Mouse (Mus musculus) retina, postnatal 7 days (tissue): Measurements from ENCODE around the gene Dcpp1.
A peak's percentile ranks its signal among the peaks of the same experiment; 100 is the strongest.
"Not testable (repeated sequence)": the region's sequence is repeated elsewhere in the genome, so short reads cannot be mapped to it uniquely, and the experiment has no call there.

Experiments used
- DNase-seq: peaks from one replicate; pipeline ENCODE4 v3.0.0-alpha.2; 2012; ENCODE audit warnings: low read depth, low spot score

Dcpp1 gene

GRCm38 (mm10) chr17:23880576-23880975 lies at the start of gene Dcpp1, which contains the start of gene Dcpp2:
Dcpp1 (plus strand) TSS chr17:23880876.
Dcpp2 (plus strand) TSS chr17:23880880.
- DNase-seq = not testable (repeated sequence)

GRCm38 (mm10) chr17:23831201-23831600 lies 49.5 kb upstream of the Dcpp1 start:
- no peak for DNase-seq

- DNase-seq = peak; percentile 55
These were observed 44.6 kb upstream of the Dcpp1 start, which contains the start of gene Prss33 for GRCm38 (mm10) chr17:23836006-23836575. Prss33 (minus strand) TSS chr17:23836056.

- peak; percentile 41 for DNase-seq
These were observed 39.5 kb upstream of the Dcpp1 start for GRCm38 (mm10) chr17:23841145-23841544.

GRCm38 (mm10) chr17:23843141-23843811 lies 37.4 kb upstream of the Dcpp1 start:
- DNase-seq = no peak

GRCm38 (mm10) chr17:23843812-23844273 lies 36.8 kb upstream of the Dcpp1 start, which contains the start of the genes Prss32 and Prss41:
Prss32 (plus strand) TSS chr17:23843855.
Prss41 (minus strand) TSS chr17:23844172.
- DNase-seq = peak; percentile 35

GRCm38 (mm10) chr17:23850028-23850427 lies 30.6 kb upstream of the Dcpp1 start:
- DNase-seq = no peak

- DNase-seq = peak; percentile 58
These were observed 29.6 kb upstream of the Dcpp1 start for GRCm38 (mm10) chr17:23850853-23851749.

GRCm38 (mm10) chr17:23853292-23853691 lies 27.4 kb upstream of the Dcpp1 start:
- peak; percentile 38 for DNase-seq

GRCm38 (mm10) chr17:23854229-23854765 lies 26.4 kb upstream of the Dcpp1 start:
- no peak for DNase-seq

- no peak for DNase-seq
These were observed 23.5 kb upstream of the Dcpp1 start for GRCm38 (mm10) chr17:23857193-23857592.

- DNase-seq = no peak
These were observed 22.8 kb upstream of the Dcpp1 start for GRCm38 (mm10) chr17:23857913-23858312.

GRCm38 (mm10) chr17:23862926-23863325 lies 17.8 kb upstream of the Dcpp1 start:
- no peak for DNase-seq

GRCm38 (mm10) chr17:23867756-23868155 lies 12.9 kb upstream of the Dcpp1 start, which contains the start of gene Prss21:
Prss21 (plus strand) TSS chr17:23868056.
- no peak for DNase-seq

GRCm38 (mm10) chr17:23868513-23868912 lies 12.2 kb upstream of the Dcpp1 start:
- DNase-seq = no peak

- peak; percentile 34 for DNase-seq
These were observed 6.5 kb upstream of the Dcpp1 start for GRCm38 (mm10) chr17:23873884-23874856.

- DNase-seq = no peak
These were observed 3.9 kb upstream of the Dcpp1 start for GRCm38 (mm10) chr17:23876741-23877140.

GRCm38 (mm10) chr17:23877166-23877565 lies 3.5 kb upstream of the Dcpp1 start:
- no peak for DNase-seq

- not testable (repeated sequence) for DNase-seq
These were observed 36.5 kb downstream of the Dcpp1 start, which contains the start of gene Dcpp3 for GRCm38 (mm10) chr17:23917158-23917557. Dcpp3 (plus strand) TSS chr17:23917458.

GRCm38 (mm10) chr17:23924531-23925007 lies 43.9 kb downstream of the Dcpp1 start:
- peak; percentile 70 for DNase-seq
